Mouse (Mus musculus): Measurements from ENCODE around the gene Rnf208. TPM values are rescaled to one million over a fixed set of nuclear protein-coding genes. Genes with fewer than 3 reads are reported as not detected.
A peak's percentile ranks its signal among the peaks of the same experiment; 100 is the strongest.

Gene Rnf208
- total RNA-seq, 1 experiment from 2014 or later: 7.2 TPM

DNA sequence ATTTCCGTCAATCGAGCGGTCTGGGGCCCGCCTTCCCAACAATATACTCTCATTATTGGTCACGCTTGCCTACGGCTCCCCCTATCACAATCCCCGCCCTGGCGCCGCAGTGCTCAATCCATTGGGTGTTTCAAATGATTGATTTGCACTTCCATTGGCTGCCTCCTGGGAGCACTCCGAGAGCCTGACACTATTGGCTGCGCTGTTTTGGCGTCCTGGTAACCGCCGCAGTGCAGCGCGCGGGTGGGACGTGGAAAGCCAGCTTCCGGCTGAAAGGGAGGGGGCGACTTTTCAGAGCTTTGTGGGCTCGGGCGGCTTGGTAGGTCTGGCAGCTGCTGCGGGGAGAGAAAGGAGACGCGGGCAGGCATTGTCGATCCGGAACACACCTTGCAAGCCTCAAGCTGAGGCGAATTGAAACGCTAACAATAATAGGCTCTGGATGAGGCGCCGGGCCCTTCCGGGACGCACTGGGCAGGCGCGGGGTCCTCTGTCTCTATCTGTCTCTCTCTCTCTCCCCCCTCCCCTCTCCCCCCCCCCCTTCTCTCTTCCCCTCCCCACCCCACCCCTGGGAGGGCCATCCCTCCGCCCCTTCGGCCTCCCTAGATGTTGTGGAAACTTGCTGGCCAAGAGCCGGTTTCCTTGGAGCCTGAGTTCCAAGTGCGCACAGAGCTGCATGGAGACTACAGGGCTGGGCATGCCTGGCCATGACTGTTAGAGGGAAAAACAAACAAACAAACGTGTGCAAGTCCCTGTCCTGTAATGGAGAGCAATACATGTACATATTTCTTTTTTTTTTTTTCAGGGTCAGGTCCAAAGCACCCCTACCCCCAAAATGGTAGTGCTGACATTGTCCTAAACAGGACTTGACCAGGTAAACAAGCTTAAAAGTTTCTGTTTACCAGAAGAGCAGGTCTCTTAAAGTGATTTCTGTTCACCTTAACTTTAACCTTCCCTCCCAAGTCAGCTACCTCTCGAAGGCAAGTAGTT is 17.0 kb upstream of the Rnf208 start:
- DNase-seq: peak; percentile 98

DNA sequence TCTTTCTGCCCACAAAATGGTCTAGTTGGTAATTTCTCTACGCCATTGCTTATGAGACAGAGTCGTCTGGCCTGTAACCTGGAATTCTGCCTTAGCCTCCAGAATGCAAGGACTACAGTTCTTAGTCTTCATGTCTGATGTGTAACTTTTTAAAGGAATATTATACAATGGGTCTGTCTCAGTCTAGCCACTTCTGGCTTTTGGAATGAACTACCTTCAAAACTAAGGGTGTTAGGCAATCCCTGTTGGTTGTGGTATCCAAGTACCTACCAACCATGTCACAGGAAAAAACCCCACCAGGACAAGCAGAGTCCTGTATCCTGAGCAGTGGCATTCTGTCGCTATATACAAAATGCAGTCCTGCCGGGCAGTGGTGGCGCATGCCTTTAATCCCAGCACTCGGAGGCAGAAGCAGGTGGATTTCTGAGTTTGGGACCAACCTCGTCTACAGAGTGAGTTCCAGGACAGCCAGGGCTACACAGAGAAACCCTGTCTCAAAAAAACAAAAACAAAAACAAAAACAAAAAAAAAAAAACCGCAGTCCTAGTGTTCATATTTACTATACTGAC is 16.2 kb upstream of the Rnf208 start:
- DNase-seq: no peak

DNA sequence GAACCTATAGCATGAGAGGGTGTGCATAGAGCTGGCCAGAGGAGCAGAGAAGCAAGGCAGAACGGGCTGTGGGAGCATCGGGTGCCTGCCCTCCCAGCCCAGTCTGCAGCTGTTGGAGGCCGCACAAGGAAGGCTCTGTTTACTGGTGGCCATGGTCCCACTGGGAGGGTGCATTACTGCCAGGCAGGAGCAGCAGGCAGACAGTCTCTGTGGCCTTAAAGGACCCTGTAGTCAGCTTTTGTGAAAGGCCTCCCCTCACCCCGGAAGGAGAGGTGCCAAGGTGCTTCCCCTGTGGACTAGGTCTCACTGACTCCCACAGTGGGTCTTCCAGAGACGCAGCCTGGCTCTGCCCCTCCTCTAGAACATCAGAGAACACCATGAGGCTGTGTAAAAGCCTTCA is 15.2 kb upstream of the Rnf208 start:
- DNase-seq: no peak

DNA sequence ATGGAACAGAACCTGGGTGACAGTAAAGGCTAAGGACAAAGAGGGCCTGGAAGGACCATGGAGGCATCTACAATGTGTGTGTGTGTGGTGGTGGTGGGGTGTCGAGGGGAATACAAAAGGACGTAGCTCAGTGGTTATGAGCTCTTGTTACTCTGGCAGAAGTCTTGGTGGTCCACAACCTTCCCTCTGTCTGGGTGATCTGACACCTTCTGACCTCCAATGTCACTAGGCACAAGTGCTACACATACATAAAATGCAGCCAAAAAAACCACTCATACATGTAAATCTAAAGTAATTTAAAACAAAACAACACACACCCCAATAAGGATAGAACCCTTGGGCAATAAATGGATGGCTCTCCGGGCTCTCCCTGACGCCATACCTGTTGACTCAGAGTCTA is 14.6 kb upstream of the Rnf208 start:
- no peak for DNase-seq

DNA sequence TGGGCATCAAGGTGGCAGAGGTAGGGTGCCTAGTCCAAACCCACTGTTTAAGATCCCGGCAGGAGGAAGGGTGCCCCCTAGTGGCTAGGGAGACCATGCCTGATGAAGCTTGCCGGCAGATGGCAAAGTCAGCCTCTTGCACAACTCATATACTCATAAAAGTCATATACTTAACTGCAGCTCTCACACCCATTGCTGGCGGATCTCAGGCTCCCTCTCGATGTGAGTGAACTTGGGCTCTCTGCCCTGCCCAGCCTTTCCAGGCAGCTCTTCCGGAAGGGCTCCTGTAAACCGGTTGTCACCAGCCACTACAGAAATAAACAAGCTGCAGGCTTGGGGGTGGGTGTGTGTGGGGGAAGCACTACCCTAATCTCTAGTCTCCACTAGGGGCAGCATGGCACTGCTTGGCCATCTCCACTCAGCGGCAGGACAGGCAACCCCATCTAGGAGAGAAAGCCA is 13.6 kb upstream of the Rnf208 start:
- peak; percentile 92 for DNase-seq

DNA sequence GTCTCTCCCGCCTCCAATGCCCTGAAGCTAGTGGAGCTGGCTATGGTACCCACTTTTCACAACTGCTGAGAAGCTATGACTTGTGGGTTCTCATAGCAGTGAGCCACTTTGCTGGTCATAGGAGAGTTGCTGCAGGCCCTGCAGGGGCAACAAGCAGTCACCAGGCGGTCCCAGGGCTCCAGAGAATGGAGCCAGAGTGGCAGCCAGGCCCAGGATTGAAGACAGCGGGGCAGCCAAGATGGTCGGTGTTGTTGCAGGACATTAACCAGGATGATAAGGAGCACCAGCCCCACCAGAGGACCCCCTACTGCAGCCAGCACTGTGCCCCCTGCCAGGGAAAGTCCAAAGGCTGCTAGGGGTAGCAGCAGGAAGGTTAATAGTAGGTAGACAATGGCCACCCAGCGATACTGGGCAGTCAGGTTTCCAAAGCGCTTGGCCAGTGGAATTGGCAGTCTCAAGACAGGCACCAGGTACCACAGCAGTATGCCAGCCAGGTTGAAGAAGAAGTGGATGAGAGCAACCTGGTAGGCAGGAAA is 13.0 kb upstream of the Rnf208 start:
- DNase-seq: no peak

DNA sequence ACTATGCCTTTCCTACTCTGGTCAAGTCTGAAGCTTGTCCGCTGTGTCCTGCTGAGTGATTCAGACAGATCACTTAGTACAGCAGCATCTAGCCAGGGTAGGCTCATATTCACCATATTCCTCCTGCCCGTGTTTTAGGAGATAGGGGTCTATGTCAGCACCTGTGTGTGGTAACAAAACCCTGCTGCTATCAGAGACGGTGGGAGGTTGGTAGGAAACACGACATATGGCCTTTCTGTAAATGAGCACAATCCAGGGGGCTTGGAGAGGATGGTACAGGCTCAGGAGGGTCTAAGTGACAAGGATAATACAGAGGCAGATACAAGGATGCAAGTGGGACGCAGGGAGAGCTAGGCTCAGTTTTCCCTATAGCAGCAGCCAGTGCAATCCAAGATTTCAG is 12.5 kb upstream of the Rnf208 start:
- DNase-seq: no peak

DNA sequence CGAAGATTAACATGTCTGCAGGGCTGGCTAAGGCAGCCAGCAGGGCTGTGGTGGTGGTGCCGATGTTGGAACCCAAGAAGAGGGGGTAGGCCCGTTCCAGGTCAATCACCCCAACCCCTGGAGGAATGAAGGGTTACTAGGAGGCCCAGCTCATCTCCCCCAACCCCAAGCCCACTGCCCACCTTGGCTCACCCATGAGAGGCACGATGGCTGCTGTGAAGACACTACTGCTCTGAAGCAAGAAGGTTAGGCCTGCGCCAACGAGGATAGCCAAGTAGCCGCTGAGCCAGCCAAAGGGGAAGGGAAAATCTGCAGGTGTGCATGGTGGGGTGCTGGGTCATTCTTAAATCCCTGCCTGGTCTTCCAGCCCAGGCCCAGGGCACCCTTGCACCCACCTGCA is 11.5 kb upstream of the Rnf208 start:
- no peak for DNase-seq

DNA sequence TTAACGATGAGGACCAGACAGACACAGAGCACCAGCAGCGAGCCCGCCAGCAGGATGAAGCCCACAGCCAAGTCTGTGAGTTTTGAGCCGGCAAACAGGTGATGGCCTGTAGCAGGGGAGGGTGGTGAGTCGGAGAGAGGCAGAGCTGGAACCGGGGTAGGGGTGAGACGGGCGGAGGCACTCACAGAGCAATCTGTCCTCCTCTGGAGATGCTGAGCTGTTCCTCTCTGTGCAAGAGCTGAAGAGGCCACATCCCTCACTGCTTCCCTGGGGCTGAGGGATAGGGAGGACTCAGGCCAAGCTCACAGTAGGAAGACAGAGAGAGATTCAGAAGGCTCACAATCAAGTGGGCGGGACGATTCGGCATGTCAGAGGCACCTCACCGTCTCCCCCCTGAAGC is 11.0 kb upstream of the Rnf208 start:
- no peak for DNase-seq

DNA sequence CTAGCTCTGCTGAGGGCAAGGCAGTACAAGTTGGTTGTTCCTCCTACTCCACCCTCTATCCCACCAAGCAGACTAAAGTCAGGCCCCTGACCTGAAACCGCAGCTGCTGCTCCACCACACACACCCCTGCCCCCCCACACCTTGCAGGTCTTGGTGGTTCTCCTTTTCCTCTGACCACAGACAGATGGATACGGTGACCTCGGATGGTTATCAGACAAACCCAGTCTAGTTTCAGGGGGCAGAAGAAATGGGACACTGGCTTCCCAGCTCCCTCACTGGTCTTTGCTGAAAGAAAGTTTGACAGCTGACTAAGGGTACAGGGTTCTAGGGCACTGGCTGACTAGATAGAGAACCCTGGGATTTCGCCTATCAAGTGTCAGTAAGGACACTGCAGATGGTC is 8.6 kb upstream of the Rnf208 start:
- no peak for DNase-seq

DNA sequence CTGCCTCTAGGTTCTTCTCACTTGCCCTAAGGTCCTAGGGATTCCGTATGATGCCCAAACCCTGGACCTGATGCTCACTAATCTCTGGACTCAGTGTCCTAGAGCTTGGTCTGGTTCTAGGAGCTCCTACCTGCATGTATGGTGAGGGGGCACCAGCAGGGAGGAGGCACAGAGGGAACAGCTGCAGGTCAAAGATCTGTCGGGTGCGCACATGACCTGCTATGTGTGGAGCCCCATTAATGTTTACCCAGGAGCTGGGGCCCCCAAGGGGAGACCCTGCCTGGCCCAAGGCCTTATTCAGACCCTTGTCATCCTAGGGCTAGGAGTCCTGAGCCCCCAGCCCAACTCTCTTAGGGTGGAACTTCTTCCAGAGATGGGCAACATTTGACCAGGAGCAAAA is 8.0 kb upstream of the Rnf208 start, which contains the start of gene Slc34a3:
Gene Slc34a3, minus strand, starts transcription at position 315 of the 400 bp plus-strand sequence.
- no peak for DNase-seq

DNA sequence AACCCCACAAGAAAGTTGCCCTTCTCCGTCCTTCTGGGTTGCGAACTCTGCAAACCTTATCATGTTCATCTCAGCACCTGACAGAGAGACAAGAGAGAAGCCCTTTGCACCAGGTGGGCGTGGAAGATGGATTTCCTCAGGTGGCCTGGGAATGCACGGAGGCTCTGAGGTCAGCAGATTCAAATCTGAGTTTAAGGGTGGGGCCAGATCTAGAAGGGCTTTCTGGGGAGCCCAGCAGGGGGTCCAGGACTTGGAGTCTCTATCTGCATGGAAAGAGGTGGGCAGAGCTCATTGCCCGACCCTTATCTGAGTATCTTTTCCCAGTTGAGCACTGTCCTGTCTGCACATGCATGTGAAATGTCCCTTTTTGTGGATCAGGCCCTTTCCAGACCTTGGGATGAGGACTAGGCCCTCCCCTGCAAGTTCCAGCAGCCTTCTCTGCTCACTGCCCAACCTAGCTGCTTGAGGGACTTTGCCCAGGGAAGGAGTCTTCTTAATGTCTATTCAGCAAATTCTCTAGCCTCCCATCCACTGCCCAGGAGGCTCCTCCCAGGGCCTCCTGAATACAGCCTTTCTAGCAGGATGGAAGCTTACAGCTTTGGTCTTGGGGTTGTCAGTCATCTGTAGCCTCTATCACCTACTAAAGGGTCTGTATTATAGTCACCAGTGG is 7.4 kb upstream of the Rnf208 start:
- no peak for DNase-seq

DNA sequence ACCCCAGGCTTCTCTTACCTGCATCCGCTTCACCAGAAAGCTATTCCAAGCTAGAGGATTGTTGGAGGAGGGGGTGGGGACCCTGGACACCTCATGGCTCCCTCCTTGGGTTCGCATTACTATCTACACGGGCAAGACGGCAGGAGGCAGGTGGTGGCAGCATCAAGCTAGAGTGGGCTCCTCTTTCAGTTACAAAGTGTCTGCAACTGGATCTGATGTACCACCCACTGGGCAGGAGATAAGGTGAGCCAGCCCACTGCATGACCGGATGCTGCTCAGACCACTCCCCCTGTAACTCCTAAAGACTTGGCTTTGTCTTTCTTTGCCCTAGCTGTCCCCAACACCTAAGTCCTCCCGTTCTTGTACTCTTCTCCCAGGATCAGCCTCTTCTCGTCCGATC is 5.4 kb upstream of the Rnf208 start, which contains the start of gene Rnf224:
Gene Rnf224, minus strand, starts transcription at position 174 of the 400 bp plus-strand sequence.
- no peak for DNase-seq

DNA sequence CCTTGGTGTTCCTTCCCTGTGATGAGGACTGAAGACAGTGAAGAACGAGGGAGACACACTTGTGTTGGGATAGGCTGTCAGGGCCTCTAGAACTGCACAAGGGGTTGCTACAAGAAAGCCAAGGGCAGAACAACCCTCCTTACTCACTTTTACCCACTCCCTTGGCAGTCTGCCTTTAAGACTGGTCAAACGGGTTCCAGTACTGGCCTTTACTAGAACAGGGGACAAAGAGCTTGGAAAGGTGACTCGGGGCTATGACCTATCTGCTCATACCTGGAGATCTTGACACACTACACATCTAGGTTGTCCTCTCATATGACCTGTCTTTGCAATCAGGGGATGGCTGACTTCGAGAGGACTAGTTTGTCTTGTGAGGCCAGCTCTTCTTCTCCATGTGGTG is 4.5 kb upstream of the Rnf208 start:
- no peak for DNase-seq

DNA sequence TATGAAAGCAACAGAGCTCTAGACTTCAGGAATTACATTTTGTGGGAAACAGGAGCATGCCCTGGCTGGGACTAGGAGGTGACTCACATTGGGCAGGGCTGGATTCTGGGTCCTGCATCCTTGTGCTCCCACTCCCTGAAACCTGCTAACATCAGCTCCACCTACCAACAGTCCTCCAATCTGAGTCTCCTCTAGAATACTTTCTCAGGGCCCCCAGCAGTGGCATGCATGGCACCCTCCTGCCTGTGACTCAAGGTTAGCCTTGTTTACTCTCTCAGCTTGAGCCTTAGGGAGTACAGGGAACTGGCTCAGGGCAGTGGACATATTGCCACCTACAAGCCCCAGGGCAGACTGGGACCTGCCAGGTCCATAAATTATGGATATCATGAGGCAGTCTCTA is 3.9 kb upstream of the Rnf208 start:
- DNase-seq: no peak

DNA sequence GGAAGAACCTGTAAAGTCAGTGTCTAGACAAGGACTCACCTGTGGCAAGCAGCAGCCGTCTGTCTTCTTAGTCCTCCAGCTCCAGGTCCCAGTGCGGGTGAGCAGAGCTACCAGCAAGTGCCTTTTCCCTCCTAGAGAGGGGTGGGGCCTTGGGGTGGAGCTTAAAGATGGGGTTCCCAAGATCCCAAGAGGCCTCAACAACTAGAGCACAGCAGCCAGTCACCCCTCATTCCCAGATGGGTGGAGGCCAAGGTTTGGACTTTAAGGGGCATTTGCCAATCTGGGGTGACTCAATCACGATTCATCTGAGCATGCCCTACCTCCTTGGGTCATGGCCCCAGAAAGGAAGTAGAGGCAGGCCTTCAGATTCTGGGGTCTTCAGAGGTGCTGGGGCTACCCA is 2.3 kb upstream of the Rnf208 start:
- DNase-seq: no peak

DNA sequence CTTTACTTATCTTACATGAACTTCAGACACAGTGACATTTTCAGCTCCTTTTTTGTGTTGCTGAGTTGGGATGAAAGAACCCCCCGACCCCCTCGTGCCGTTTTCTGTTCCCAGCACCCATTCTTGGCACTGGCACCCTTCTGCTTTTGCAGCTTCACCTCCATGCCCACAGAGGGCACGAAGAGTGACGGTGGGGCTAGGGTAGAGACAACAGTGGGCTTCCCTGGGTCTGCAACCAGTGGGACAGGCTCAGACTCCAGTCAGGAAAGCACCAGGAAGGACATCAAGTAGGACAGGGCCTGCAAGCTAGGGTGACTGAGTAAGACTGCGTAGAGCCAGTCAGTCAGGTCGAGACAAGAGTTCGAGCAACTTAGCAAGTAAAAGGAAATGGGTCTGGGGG is 1.7 kb upstream of the Rnf208 start:
- DNase-seq: no peak

DNA sequence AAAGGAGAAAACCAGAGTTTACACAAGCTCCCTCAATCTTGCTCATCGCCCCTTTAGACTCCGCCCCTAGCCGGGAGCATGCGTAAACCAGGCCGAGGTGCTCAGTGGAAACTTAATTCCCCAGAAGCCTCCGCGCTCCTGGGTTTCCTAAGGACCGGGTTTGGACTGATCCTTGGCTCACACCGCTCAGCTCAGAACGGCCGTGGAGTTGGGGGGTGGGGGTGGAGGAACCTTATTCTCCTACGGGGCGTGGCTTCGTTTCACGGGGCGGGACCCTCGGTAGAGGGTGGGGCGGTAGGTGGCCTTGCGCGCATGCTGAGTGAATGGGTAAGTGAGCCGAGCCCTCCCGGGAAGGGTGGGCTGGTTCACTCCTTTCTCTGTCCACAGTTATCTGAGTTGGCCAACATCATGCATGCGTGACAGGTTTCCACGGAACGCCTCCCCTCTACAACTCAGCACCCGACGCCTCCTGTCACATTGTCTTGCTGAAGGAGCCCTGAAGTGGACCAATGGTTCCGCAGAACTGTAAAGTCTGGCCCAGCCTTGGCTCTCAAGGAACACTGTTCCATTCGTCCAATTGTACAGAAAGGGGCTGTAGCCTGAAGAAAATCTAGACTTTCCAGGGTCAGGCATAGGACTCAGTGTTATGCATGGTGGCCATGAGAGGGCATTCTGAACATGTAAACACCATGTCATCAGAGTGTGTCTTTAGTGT is 1.2 kb upstream of the Rnf208 start:
- DNase-seq: peak; percentile 88

DNA sequence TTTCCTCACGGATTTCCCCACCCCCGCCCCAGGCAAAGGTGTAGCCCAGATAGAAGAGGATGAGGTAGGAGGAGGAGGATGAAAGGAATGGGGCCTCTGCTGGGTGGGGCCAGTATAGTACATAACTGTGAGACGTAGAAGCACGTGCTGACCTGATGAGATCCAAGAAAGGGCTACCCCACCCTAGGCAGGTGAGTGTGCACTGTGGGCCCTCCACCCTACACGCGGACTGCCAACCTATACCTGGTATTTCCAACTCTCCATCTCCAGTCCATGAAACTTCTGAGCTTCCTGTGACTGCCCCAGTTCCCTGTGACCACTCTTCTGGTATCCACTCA is 648 bp upstream of the Rnf208 start:
- DNase-seq: no peak

DNA sequence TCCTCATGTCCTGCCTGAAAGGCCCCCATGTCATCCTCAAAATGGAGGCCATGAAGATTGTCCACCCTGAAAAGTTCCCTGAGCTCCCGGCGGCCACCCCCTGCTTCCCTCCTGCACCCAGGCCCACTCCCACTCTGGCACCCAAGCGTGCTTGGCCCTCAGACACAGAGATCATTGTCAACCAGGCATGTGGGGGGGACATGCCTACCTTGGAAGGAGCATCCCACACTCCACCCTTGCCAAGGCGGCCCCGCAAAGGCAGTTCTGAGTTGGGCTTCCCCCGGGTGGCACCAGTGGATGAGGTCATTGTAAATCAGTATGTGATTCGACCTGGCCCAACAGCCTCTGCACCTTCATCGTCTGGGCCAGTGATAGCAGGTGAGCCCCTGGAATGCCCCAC is 1.3 kb downstream of the Rnf208 start:
- no peak for DNase-seq

DNA sequence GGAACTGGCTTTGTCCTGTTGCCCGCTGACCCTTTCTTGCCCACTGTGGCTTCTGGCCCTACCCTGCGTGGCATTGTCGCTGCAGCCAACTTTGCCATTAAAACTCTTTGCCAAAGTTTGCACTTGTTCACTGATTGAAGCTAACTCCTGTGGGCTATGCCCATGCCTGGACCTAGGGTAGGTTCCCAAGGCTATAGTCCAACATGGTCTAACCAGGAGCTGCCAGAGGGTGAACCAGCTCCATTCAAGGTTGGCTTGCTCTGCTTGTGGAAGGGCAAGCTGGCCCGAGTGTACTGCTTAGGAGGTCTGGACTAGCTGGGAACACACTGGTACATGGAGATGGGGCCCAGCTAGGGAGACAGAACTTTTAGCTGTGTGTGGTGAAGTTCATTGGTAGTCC is 2.1 kb downstream of the Rnf208 start:
- DNase-seq: no peak
